Mouse (Mus musculus): ENCODE results near the gene Atrn. TPM values are rescaled to one million over a fixed set of nuclear protein-coding genes. Genes with fewer than 3 reads are reported as not detected.
A peak's percentile ranks its signal among the peaks of the same experiment; 100 is the strongest.
"Not testable (repeated sequence)": the region's sequence is repeated elsewhere in the genome, so short reads cannot be mapped to it uniquely, and the experiment has no call there.

Atrn gene
- polyA plus RNA-seq, 1 experiment from 2014 or later: 3.0 TPM

DNA sequence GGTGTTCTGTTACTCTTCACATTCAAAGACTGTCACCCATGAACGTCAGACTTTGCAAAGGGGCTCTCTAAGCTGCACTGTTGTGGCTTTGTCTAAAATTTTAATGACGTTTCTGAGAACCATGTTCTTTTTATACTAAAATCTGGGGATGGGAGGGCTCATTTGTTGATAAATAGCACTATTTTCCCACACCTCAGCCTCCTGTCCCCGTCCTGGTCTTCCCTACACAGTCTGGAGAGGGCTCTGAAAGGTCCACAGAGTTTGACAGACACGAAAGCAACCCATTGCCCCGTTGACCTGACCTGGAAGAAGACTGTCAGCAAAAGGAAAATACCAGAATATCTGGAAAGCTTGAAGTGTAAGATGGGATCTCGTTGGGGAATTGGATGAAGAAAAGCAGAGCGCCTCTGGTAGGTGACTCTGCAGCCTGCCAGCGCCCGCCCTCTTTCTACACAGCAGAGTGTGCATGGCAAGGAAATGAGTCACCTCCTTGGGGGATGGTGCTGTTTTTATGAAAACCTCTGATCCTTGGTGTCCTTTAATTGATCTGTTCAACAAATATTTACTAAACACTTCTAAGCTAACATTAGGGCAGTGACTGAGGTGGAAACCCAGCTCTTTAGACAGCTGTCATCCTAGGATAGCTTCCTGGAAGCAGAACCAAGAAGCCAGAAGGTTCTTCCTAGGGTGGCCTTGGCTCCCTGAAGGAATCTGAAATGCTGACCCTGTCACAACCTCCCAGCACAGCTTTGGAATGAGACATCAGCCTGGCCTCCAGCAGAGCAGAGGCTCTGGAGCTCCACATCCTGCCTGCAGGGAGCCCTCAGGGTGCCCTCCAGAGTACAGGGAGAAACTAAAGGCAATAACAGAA, 123.0 kb downstream of the Atrn start:
- Histone ChIP-seq H3K27ac (ENCODE audit: low read length) (no peak overlapping the region), H3K4me1 (ENCODE audit: control insufficient read depth, low read depth, low read length) (peaks cover 13% of the 10 kb centered on the region), H3K36me3 (ENCODE audit: control insufficient read depth, insufficient read depth) (peaks cover 2% of the 10 kb centered on the region; the same call in 1 of the 2 replicates), H3K4me2 (ENCODE audit: low read depth, low read length) (no peak overlapping the region), H3K27me3 (ENCODE audit: control insufficient read depth, insufficient read depth, low read depth, low read length) (no peaks in the 10 kb centered on the region), H3K4me3 (ENCODE audit: low read depth, low read length) (no peak overlapping the region), H3K9me3 (replicated peaks; ENCODE audit: control insufficient read depth, low read length) (no peaks in the 10 kb centered on the region), H3K9ac (ENCODE audit: low read depth, low read length) (no peak overlapping the region)
- WGBS (ENCODE audit: insufficient replicate concordance): 49% methylated on average over 9 of the region's 9 CpGs
- ATAC-seq (ENCODE audit: low read depth): peak; percentile 47

DNA sequence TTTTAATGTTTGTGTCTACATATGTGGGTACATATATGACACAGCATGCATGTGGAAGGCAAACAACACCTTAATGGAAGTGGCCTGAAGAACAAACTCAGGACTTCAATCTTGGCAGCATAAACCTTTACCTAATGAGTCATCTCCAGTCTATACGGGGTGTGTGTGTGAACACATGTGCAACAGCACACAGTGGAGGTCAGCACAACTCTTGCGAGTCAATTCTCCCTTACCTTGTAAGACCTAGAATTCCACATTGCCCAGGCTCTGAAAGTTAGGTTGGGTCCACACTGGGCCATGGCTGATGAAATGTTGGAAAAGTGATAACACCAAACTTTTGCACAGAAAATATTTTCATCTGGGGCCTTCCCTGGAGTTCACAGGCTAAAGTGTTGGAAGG, 124.3 kb downstream of the Atrn start:
- no peak overlapping the region for H3K4me3 ChIP-seq (ENCODE audit: low read depth, low read length)
- H3K27ac ChIP-seq (ENCODE audit: low read length): no peak overlapping the region
- H3K4me1 ChIP-seq (ENCODE audit: control insufficient read depth, low read depth, low read length): peaks cover 13% of the 10 kb centered on the region
- H3K9ac ChIP-seq (ENCODE audit: low read depth, low read length): no peak overlapping the region
- no peaks in the 10 kb centered on the region for H3K9me3 ChIP-seq (replicated peaks; ENCODE audit: control insufficient read depth, low read length)
- H3K36me3 ChIP-seq (ENCODE audit: control insufficient read depth, insufficient read depth): no peaks in the 10 kb centered on the region; the same call in 1 of the 2 replicates
- no peak for ATAC-seq (ENCODE audit: low read depth)
- 0 out of 2 replicates have a peak, but pooled peaks cover 2% of the 10 kb centered on the region for H3K27me3 ChIP-seq (ENCODE audit: control insufficient read depth, insufficient read depth, low read depth, low read length)
- no peak overlapping the region for H3K4me2 ChIP-seq (ENCODE audit: low read depth, low read length)
- WGBS (ENCODE audit: insufficient replicate concordance): 80% methylated on average over 2 of the region's 2 CpGs

DNA sequence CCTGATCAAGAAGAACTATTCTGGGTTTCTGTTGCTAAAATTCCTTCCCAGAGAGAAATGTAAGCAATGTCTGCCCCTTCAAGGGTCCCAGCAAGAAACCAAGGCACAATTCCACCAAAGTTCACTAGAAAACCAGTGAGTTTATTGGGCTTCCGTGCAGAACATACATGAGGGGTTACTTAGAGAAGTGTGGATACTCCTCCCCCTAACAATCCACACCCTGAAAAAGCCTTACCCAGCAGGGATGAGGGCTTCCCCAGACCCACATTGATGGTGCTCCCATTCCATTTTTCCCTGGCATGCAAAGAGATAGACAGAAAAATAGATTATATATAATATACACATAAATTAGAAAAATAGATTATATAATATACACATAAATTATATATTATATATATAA, 124.7 kb downstream of the Atrn start:
- Histone ChIP-seq H3K4me3 (ENCODE audit: low read depth, low read length) (no peak overlapping the region), H3K9me3 (replicated peaks; ENCODE audit: control insufficient read depth, low read length) (no peaks in the 10 kb centered on the region), H3K4me2 (ENCODE audit: low read depth, low read length) (no peak overlapping the region), H3K27me3 (ENCODE audit: control insufficient read depth, insufficient read depth, low read depth, low read length) (0 out of 2 replicates have a peak, but pooled peaks cover 3% of the 10 kb centered on the region), H3K4me1 (ENCODE audit: control insufficient read depth, low read depth, low read length) (peaks cover 13% of the 10 kb centered on the region), H3K36me3 (ENCODE audit: control insufficient read depth, insufficient read depth) (no peaks in the 10 kb centered on the region; the same call in 1 of the 2 replicates), H3K27ac (ENCODE audit: low read length) (no peak overlapping the region), H3K9ac (ENCODE audit: low read depth, low read length) (no peak overlapping the region; the same call in 1 of the 2 replicates)
- WGBS (ENCODE audit: insufficient replicate concordance): 73% methylated on average over 1 of the region's 1 CpGs
- ATAC-seq (ENCODE audit: low read depth): no peak

DNA sequence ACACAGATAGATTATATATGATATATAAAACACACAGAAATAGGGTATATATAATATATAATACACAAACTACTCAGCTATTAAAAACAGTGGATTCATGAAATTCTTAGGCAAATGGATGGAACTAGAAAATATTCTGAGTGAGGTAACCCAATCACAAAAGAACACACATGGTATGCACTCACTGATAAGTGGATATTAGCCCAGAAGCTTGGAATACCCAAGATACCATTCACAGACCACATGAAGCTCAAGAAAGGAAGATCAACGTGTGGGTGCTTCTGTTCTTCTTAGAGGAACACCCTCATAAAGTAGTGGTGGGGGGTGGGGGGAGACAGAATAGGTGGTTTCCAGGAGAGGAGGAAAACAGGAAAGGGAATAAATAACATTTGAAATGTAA, 125.1 kb downstream of the Atrn start:
- H3K4me3 ChIP-seq (ENCODE audit: low read depth, low read length); H3K4me2 ChIP-seq (ENCODE audit: low read depth, low read length); H3K36me3 ChIP-seq (ENCODE audit: control insufficient read depth, insufficient read depth); H3K27me3 ChIP-seq (ENCODE audit: control insufficient read depth, insufficient read depth, low read depth, low read length); H3K27ac ChIP-seq (ENCODE audit: low read length); H3K9me3 ChIP-seq (replicated peaks; ENCODE audit: control insufficient read depth, low read length); H3K9ac ChIP-seq (ENCODE audit: low read depth, low read length): not testable (repeated sequence)
- peaks cover 13% of the 10 kb centered on the region for H3K4me1 ChIP-seq (ENCODE audit: control insufficient read depth, low read depth, low read length)
- 13% methylated on average over 1 of the region's 1 CpGs for WGBS (ENCODE audit: insufficient replicate concordance)
- peak; percentile 67 for ATAC-seq (ENCODE audit: low read depth)

DNA sequence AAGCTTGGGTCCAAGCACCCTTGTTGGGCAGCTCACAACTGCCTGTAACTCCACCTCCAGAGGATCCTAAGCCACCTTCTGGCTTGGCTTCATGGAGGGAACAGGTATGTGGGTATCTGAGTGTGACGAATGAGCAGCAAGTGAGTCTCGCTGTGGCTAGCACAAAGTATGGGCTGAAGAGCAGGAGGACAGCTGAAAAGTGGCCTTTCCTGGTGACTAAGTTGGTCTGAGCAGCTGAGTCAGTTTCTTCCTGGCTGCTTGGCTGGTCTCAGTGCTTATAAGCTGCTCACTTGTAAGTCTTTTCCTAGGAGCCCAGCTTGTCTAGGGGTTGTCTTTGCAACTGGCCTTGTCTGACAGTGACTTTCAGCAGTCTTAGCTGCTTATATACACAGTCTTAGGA, 130.0 kb downstream of the Atrn start:
- peaks cover 43% of the 10 kb centered on the region for H3K27me3 ChIP-seq (ENCODE audit: control insufficient read depth, insufficient read depth, low read depth, low read length)
- H3K9me3 ChIP-seq (replicated peaks; ENCODE audit: control insufficient read depth, low read length): no peaks in the 10 kb centered on the region
- H3K4me2 ChIP-seq (ENCODE audit: low read depth, low read length): no peak overlapping the region
- no peak overlapping the region for H3K9ac ChIP-seq (ENCODE audit: low read depth, low read length)
- no peak overlapping the region for H3K4me3 ChIP-seq (ENCODE audit: low read depth, low read length)
- peaks cover 3% of the 10 kb centered on the region for H3K4me1 ChIP-seq (ENCODE audit: control insufficient read depth, low read depth, low read length)
- no peak overlapping the region for H3K27ac ChIP-seq (ENCODE audit: low read length)
- 68% methylated on average over 2 of the region's 2 CpGs for WGBS (ENCODE audit: insufficient replicate concordance)
- no peaks in the 10 kb centered on the region for H3K36me3 ChIP-seq (ENCODE audit: control insufficient read depth, insufficient read depth)
- ATAC-seq (ENCODE audit: low read depth): no peak

DNA sequence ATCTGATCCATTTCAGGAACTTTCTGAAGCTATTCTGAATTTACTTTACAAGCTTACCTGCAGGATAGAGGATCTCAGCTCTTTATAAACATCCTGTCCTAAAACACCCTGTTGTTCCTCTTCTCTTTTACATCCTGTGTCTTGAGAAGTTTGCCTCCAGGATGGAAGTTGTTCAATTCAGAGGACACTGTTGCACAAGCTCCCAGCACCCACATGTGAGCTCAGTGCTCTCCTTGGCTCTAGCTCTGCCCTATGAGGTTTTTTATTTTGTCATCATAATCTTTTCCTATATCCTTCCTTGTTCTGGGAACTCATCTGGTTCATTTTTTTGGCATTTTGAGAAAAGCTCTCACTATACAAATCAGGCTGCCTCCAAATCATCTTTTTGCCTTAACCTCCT, 130.5 kb downstream of the Atrn start:
- Histone ChIP-seq H3K36me3 (ENCODE audit: control insufficient read depth, insufficient read depth) (no peaks in the 10 kb centered on the region), H3K27ac (ENCODE audit: low read length) (no peak overlapping the region), H3K4me1 (ENCODE audit: control insufficient read depth, low read depth, low read length) (peaks cover 3% of the 10 kb centered on the region), H3K4me3 (ENCODE audit: low read depth, low read length) (no peak overlapping the region), H3K4me2 (ENCODE audit: low read depth, low read length) (no peak overlapping the region), H3K9me3 (replicated peaks; ENCODE audit: control insufficient read depth, low read length) (no peaks in the 10 kb centered on the region), H3K27me3 (ENCODE audit: control insufficient read depth, insufficient read depth, low read depth, low read length) (peaks cover 47% of the 10 kb centered on the region), H3K9ac (ENCODE audit: low read depth, low read length) (no peak overlapping the region)
- no peak for ATAC-seq (ENCODE audit: low read depth)

DNA sequence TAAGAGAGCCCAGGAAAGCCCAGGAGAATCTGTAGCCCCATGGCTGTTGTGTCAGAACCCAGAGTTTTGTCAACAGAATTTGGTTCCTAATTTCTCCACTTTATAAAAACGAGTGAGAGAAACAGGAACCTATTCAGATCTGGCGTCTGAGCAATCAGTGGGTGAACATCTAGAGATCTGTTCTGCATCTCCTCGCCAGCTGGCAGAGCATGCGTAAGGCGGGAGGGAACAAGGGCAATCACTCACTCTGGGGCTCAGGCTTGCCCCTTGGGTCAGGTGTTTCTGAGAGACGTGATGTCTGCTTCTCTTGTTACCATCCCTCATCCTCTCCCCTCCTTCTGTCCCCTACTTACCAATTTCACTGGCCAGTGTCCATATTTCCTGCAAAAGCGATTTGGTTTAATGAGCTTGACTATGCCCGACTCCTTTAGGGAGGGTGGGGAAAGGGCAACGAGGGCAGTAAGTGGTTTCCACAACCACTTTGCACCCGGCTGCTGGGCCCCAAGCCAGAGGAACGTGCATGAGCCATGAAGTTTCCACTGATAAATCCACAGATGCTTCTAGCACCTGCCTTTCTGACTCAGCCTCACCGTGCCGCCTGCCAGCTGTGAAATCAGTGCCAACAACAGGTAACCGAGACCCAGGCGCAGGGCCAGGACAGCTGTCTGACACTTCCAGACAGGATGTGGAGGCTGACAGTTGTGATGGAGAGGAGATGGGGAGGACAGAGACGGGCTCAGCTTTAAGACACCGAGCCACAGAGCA, 131.1 kb downstream of the Atrn start:
- Histone ChIP-seq H3K9me3 (replicated peaks; ENCODE audit: control insufficient read depth, low read length) (no peaks in the 10 kb centered on the region), H3K4me2 (ENCODE audit: low read depth, low read length) (no peak overlapping the region), H3K27ac (ENCODE audit: low read length) (no peak overlapping the region), H3K4me1 (ENCODE audit: control insufficient read depth, low read depth, low read length) (no peaks in the 10 kb centered on the region; the same call in none of the 2 replicates), H3K27me3 (ENCODE audit: control insufficient read depth, insufficient read depth, low read depth, low read length) (peaks cover 54% of the 10 kb centered on the region), H3K9ac (ENCODE audit: low read depth, low read length) (no peak overlapping the region), H3K4me3 (ENCODE audit: low read depth, low read length) (no peak overlapping the region), H3K36me3 (ENCODE audit: control insufficient read depth, insufficient read depth) (no peaks in the 10 kb centered on the region)
- ATAC-seq (ENCODE audit: low read depth): no peak
- WGBS (ENCODE audit: insufficient replicate concordance): 45% methylated on average over 17 of the region's 17 CpGs

DNA sequence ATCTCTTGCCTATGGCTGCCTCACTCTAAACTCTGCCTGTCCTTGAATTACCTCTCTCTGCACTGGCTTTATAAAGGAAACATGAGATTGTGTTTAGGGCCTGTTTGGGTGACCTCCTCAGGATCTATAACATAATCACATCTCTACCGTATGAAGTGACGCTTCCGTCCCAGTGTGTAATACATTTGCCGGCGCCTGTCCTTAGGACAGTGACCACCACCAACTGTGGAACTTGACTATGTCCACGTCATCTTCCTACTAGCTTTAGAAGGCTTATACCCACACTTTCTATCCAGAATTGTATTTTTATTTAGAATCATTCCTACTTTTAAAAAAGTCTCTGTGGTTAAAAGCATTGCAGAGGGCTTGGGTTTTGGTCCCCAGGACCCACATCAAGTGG, 131.9 kb downstream of the Atrn start:
- peaks cover 62% of the 10 kb centered on the region for H3K27me3 ChIP-seq (ENCODE audit: control insufficient read depth, insufficient read depth, low read depth, low read length)
- H3K4me2 ChIP-seq (ENCODE audit: low read depth, low read length): no peak overlapping the region
- ATAC-seq (ENCODE audit: low read depth): no peak
- no peaks in the 10 kb centered on the region; the same call in none of the 2 replicates for H3K4me1 ChIP-seq (ENCODE audit: control insufficient read depth, low read depth, low read length)
- H3K27ac ChIP-seq (ENCODE audit: low read length): no peak overlapping the region
- no peak overlapping the region for H3K9ac ChIP-seq (ENCODE audit: low read depth, low read length)
- H3K9me3 ChIP-seq (replicated peaks; ENCODE audit: control insufficient read depth, low read length): no peaks in the 10 kb centered on the region
- H3K36me3 ChIP-seq (ENCODE audit: control insufficient read depth, insufficient read depth): no peaks in the 10 kb centered on the region
- 82% methylated on average over 6 of the region's 6 CpGs for WGBS (ENCODE audit: insufficient replicate concordance)
- no peak overlapping the region for H3K4me3 ChIP-seq (ENCODE audit: low read depth, low read length)

DNA sequence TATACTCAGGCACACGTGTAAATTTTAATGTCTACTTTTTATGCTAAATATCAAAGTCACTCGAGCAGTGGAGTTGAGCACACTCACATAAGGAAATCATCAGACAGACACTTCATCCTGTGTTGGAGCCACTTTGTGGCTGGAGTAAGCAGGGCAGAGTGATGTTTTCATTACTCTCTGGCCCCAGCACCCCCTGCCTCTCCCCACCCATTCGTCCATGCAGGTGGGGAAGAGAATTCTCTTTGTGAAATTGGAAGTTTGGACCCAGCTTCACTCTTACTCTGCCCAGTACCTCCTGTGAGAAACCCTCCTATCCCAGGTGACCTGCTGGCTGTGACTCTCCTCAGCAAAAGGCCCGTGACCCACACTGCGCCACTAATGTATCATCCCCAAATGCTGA, 132.4 kb downstream of the Atrn start:
- Histone ChIP-seq H3K4me2 (ENCODE audit: low read depth, low read length) (no peak overlapping the region), H3K27ac (ENCODE audit: low read length) (no peak overlapping the region), H3K4me1 (ENCODE audit: control insufficient read depth, low read depth, low read length) (no peaks in the 10 kb centered on the region; the same call in none of the 2 replicates), H3K36me3 (ENCODE audit: control insufficient read depth, insufficient read depth) (no peaks in the 10 kb centered on the region), H3K27me3 (ENCODE audit: control insufficient read depth, insufficient read depth, low read depth, low read length) (peaks cover 64% of the 10 kb centered on the region), H3K9ac (ENCODE audit: low read depth, low read length) (no peak overlapping the region), H3K9me3 (replicated peaks; ENCODE audit: control insufficient read depth, low read length) (no peaks in the 10 kb centered on the region), H3K4me3 (ENCODE audit: low read depth, low read length) (no peak overlapping the region)
- no peak for ATAC-seq (ENCODE audit: low read depth)
- WGBS (ENCODE audit: insufficient replicate concordance): 68% methylated on average over 5 of the region's 5 CpGs
